ENCODE assay signal across 8 mouse cellular contexts in the genomic region with DNA sequence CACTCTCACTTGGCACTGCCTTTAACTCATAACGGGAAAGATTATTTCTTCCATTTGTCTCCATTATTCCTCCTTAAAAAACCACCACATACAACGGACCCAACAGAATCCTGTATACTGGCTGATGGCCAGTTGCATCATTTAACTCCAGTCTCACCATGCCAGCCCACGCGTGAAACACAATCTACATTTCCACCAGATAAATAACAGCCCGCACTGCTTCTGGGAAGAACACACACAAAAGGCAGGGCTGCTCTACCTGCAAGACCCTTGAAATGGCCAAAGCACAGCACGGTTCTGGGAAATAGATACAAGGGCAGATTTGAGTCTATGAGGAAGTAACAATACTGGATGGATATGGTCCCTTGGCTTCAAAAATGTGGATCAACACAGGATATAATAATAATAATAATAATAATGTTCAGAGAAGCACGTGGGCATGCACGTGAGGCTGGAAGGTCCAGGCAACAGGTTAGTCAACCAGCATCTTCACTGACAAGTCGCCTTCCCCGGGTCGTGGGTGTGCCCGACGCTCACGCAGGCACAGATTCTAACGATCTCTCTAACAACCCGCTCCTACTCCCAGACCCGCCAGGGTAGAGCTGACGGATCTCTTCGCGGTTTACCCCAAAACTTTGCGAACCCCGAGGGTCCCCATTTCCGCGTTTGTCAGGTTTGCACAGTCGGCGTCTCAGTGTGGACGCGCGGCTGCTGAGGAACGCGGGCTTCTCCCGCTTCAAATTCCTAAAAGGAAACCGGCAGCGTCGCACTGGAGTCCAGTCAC. TPM values are rescaled to one million over a fixed set of nuclear protein-coding genes. Genes with fewer than 3 reads are reported as not detected.
DNase-seq lines count a peak whose midpoint lies in the region; ATAC-seq lines count a peak whose summit lies in the region.

No protein-coding gene starts in this region.

- peak overlapping the region; percentile 85 for H3K4me2 ChIP-seq in heart, embryonic 12.5 days

- DNase-seq in heart, adult 11 months, result peak; percentile 92
- no peak for DNase-seq in heart, postnatal 25 days (ENCODE audit: low spot score)
- peak; percentile 58 for DNase-seq in CD4-positive helper T cell, adult 2 months (ENCODE audit: low read depth, low spot score)
- DNase-seq in cerebellum, adult 8-10 months, result peak; percentile 62
- DNase-seq in left cerebral cortex, adult 8-10 months (ENCODE audit: low spot score in 2 of 2), result peak; percentile 51 to 67
- DNase-seq in retina, embryonic 14.5 days (ENCODE audit: low spot score), result no peak

- peak overlapping the region; percentile 77 for H3K27ac ChIP-seq in heart, embryonic 12.5 days (ENCODE audit: poor library complexity, severe bottlenecking)

- ATAC-seq in heart, embryonic 12.5 days (ENCODE audit: insufficient number of reproducible peaks, low FRiP score), result no peak
- ATAC-seq in monocyte, adult 5-6 weeks (replicated peaks; ENCODE audit: insufficient number of reproducible peaks, low FRiP score, low TSS enrichment, poor library complexity, severe bottlenecking), result 0 out of 2 replicates have a peak, but pooled peaks have one; percentile 10

- no peaks in the 10 kb centered on the region for H3K27me3 ChIP-seq in heart, embryonic 12.5 days (replicated peaks)

- no peaks in the 10 kb centered on the region for H3K9me3 ChIP-seq in heart, embryonic 12.5 days (replicated peaks)

- intact Hi-C loops in heart, postnatal 25 days (cut with DNase I), result no loop called here

- WGBS in heart, embryonic 12.5 days, result 6% methylated on average over 35 of the region's 35 CpGs

- no peaks in the 10 kb centered on the region for H3K36me3 ChIP-seq in heart, embryonic 12.5 days

- H3K4me1 ChIP-seq in heart, embryonic 12.5 days (replicated peaks), result peaks cover 27% of the 10 kb centered on the region

- H3K4me3 ChIP-seq in heart, embryonic 12.5 days, result peak overlapping the region; percentile 65

- peak overlapping the region; percentile 87 for H3K9ac ChIP-seq in heart, embryonic 12.5 days

RNA-seq across cellular contexts. Expression of gene Btbd9, which starts 1.0 kb away (rescaled TPM):
- 10 to 100 TPM; 17.9 to 20.5 TPM for total RNA-seq in heart, postnatal 25 days (2021)
- 41.3 and 42.0 TPM in 2 replicates for polyA plus RNA-seq in heart, embryonic 12.5 days (2016; fragmentation: Nextera tagmentation; extraction: Ambion mirVana)
- total RNA-seq in left cerebral cortex, adult 8-10 months (2022), result 100 to 1,000 TPM in 1 of 4 experiments, 10 to 100 TPM in 3; 85.1 to 103 (median 92.1) TPM
- total RNA-seq in monocyte, adult 5-6 weeks (2017), result 25.3 to 57.0 TPM (median 27.5 TPM) in 3 replicates

RNA-seq across cellular contexts. Expression of gene Dnah8, which starts 48.8 kb away (rescaled TPM):
- 1 to 10 TPM in 1 of 2 experiments, under 1 TPM in 1; 0.50 to 1.2 TPM for total RNA-seq in heart, postnatal 25 days (2021)
- polyA plus RNA-seq in heart, embryonic 12.5 days (2016; fragmentation: Nextera tagmentation; extraction: Ambion mirVana), result 2.1 and 2.2 TPM in 2 replicates
- 1 to 10 TPM in 3 of 4 experiments, under 1 TPM in 1; 0.91 to 1.9 (median 1.7) TPM for total RNA-seq in left cerebral cortex, adult 8-10 months (2022)
- 6.8 to 31.9 TPM (median 10.6 TPM) in 3 replicates for total RNA-seq in monocyte, adult 5-6 weeks (2017)

RNA-seq across cellular contexts. Expression of gene Glo1, which starts 51.4 kb away (rescaled TPM):
- 100 to 1,000 TPM; 141 to 164 TPM for total RNA-seq in heart, postnatal 25 days (2021)
- 232 and 236 TPM in 2 replicates for polyA plus RNA-seq in heart, embryonic 12.5 days (2016; fragmentation: Nextera tagmentation; extraction: Ambion mirVana)
- total RNA-seq in left cerebral cortex, adult 8-10 months (2022), result 100 to 1,000 TPM; 157 to 162 (median 161) TPM
- total RNA-seq in monocyte, adult 5-6 weeks (2017), result 36.2 to 42.7 TPM (median 39.8 TPM) in 3 replicates

Comparison
In these comparisons a context has a peak if more than half of its experiments do, and no peak if none do; other contexts are left out.
1. DNase-seq: peak in heart, adult 11 months (single experiment), CD4-positive helper T cell, adult 2 months (single experiment), cerebellum, adult 8-10 months (single experiment) and left cerebral cortex, adult 8-10 months (2 of 2); none in heart, postnatal 25 days (single experiment) and retina, embryonic 14.5 days (single experiment).